Mouse (Mus musculus) macrophage (primary cell): ENCODE data around the gene Mpst. TPM values are rescaled to one million over a fixed set of nuclear protein-coding genes. Genes with fewer than 3 reads are reported as not detected.

Source experiments
- H3K27ac ChIP-seq: fragments of 350-480 bp; formaldehyde crosslinking; 2 replicates; pipeline ENCODE4 v1.9.0; 2021
- H3K36me3 ChIP-seq: fragments of 350-480 bp; formaldehyde crosslinking; 2 replicates; pipeline ENCODE4 v1.9.0; 2021; ENCODE audit errors: inconsistent target
- H3K4me3 ChIP-seq: fragments of 350-480 bp; formaldehyde crosslinking; 2 replicates; pipeline ENCODE4 v1.9.0; 2021; ENCODE audit errors: inconsistent target
- H3K79me2 ChIP-seq: fragments of 350-480 bp; formaldehyde crosslinking; 2 replicates; pipeline ENCODE4 v1.9.0; 2021; ENCODE audit errors: inconsistent target
- WGBS: methylation state at CpG from one replicate; pipeline ENCODE4 v1.1.7; 2026; ENCODE audit warnings: inconsistent platforms; ENCODE audit not compliant: missing documents; 5-methylcytosine and 5-hydroxymethylcytosine counted together
- polyA plus RNA-seq: library from polyadenylated mRNA; stranded (reverse); fragments of 250-400 nt; gene quantifications from 3 replicates; pipeline ENCODE4 v1.2.4, GENCODE M21; 2018; ENCODE audit warnings: inconsistent platforms

Gene Mpst
- polyA plus RNA-seq, 1 experiment from 2014 or later, result 16.6 TPM

- Histone ChIP-seq H3K27ac (no peak overlapping the region), H3K79me2 (no peaks in the 10 kb centered on the region), H3K36me3 (no peaks in the 10 kb centered on the region), H3K4me3 (no peak overlapping the region)
- 97% methylated on average over 7 of the region's 8 CpGs for whole genome bisulfite sequencing
Measured at GRCm38 (mm10) chr15:78414157-78414556, 7.9 kb downstream of the Mpst start.

- no peaks in the 10 kb centered on the region for H3K36me3 ChIP-seq
- WGBS, result 94% methylated on average over 4 of the region's 4 CpGs
Measured at GRCm38 (mm10) chr15:78416937-78417336, 10.7 kb downstream of the Mpst start.

GRCm38 (mm10) chr15:78420395-78420794 is 14.2 kb downstream of the Mpst start:
- H3K36me3 ChIP-seq, result no peaks in the 10 kb centered on the region
- H3K27ac ChIP-seq, result no peak overlapping the region
- H3K79me2 ChIP-seq, result no peaks in the 10 kb centered on the region
- WGBS, result 76% methylated on average over 13 of the region's 13 CpGs
- no peak overlapping the region for H3K4me3 ChIP-seq

More at GRCm38 (mm10) chr15:78416937-78417336, 10.7 kb downstream of the Mpst start:
- Histone ChIP-seq H3K4me3 (no peak overlapping the region), H3K27ac (no peak overlapping the region), H3K79me2 (no peaks in the 10 kb centered on the region)

DNA sequence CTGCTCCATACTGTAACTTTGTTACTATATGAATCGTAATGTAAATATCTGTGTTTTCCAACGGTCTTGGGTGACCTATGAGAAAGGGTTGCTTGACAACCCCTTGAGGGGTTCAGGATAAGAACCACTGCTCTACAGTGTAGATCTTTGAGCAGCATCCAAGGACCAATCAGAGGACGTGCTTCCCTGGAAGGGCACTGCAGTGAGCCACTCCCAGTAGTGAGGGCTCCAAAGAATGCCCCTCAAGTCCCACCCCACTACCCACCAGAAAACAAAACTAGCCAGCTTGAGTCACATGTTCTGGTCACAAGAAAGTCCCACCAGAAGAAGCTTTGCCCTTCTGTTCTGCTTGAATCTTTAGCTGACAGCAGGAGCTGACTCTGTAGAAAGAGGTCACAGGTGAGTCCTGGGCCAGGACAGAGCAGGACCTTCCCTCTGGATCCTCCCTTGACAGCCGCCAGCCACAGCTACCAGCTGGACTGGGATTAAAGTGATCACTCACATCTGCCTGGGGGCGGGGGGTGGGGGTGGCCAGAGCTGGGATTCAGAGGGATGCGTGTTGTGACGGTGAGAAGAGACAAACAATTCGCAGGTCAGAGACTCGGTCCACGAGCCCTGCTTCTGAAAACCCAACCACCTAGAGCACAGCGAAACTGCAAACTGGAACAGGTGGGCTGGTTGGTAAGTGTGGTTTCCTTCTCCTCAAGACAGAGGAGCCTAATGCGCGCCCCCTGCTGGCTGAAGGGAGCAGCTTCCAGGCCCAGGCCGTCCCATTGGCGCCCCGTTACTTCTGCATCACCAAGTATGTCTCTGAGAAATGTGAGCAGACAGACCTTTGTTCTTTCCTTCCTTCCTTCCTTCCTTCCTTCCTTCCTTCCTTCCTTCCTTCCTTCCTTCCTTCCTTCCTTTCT is 16.1 kb downstream of the Mpst start:
- WGBS, result 23% methylated on average over 15 of the region's 16 CpGs
- Histone ChIP-seq H3K4me3 (no peak overlapping the region), H3K79me2 (no peaks in the 10 kb centered on the region), H3K36me3 (no peaks in the 10 kb centered on the region), H3K27ac (no peak overlapping the region)

- Histone ChIP-seq H3K36me3 (no peaks in the 10 kb centered on the region), H3K4me3 (no peak overlapping the region), H3K27ac (no peak overlapping the region), H3K79me2 (no peaks in the 10 kb centered on the region)
- WGBS, result 43% methylated on average over 11 of the region's 11 CpGs
Measured at GRCm38 (mm10) chr15:78424507-78424906, 18.3 kb downstream of the Mpst start.

DNA sequence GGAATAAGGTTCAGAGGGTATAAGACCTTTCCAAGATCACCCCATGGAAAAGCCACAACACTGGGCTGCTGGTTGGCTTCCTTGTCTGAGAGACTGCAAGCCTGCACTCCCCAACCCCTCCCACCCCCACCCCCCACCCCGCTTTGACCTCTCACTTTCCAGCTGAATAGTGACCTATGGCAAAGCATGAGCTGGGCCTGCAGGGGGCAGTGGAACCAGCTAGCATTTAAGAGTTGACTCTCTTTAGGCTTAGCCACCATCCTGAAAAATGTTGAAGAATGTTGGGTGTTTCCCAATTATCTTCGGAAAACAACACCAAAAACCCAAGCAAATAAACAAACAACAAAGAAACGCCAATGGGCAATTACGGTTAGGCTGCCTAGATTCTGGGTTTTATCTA is 19.0 kb downstream of the Mpst start:
- Histone ChIP-seq H3K79me2 (no peaks in the 10 kb centered on the region), H3K36me3 (no peaks in the 10 kb centered on the region), H3K27ac (no peak overlapping the region), H3K4me3 (no peak overlapping the region)
- WGBS, result 89% methylated on average over 3 of the region's 4 CpGs

DNA sequence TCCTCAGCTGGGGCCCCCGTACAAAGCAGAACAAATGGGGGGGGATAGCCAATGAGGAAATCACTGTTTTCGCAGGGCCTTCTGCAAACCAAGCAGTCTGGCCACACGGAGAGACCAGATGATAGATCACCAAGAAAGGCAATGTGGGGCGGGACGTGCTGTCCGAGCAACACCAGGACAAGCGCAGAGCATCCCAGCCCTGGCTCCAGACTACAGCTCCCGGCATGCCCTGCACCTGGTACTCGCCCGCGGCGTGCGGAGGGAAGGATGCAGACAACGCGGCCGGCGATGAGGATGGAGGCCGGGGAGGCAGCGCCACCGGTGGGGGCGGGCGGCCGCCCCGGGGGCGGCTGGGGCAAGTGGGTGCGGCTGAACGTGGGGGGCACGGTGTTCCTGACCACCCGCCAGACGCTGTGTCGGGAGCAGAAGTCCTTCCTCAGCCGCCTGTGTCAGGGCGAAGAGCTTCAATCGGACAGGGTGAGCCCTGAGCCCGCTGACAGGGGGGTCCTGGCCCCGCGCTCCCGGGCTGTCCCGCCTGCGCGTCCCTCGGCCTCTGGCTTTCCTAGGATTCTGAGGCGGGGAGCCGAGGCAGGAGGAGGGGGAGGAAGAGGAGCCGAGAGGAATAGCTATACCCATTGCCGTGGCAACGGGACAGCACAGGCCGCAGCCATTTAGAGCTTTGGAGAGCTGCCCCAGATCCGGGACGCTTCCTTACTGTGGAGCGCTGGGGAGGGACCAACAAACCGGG is 22.3 kb downstream of the Mpst start, which contains the start of gene Kctd17:
Gene Kctd17, plus strand, starts transcription at position 174 of the 748 bp plus-strand sequence.
- H3K4me3 ChIP-seq, result peak within 1 kb of the TSS; percentile 23; the same call in 1 of the 2 replicates
- H3K79me2 ChIP-seq, result no peaks in the 10 kb centered on the region
- no peak within 1 kb of the TSS for H3K27ac ChIP-seq
- no peaks in the 10 kb centered on the region for H3K36me3 ChIP-seq
- WGBS, result 6% methylated on average over 47 of the region's 52 CpGs

GRCm38 (mm10) chr15:78429139-78429459 is 22.9 kb downstream of the Mpst start:
- Histone ChIP-seq H3K27ac (no peak overlapping the region), H3K79me2 (no peaks in the 10 kb centered on the region), H3K36me3 (no peaks in the 10 kb centered on the region), H3K4me3 (peak overlapping the region; percentile 23; the same call in 1 of the 2 replicates)
- WGBS, result 44% methylated on average over 3 of the region's 3 CpGs

GRCm38 (mm10) chr15:78429871-78430622 is 23.8 kb downstream of the Mpst start:
- WGBS, result 78% methylated on average over 13 of the region's 13 CpGs
- no peak overlapping the region for H3K4me3 ChIP-seq
- H3K27ac ChIP-seq, result no peak overlapping the region
- no peaks in the 10 kb centered on the region for H3K79me2 ChIP-seq
- H3K36me3 ChIP-seq, result no peaks in the 10 kb centered on the region

GRCm38 (mm10) chr15:78430874-78431273 is 24.7 kb downstream of the Mpst start:
- H3K79me2 ChIP-seq, result no peaks in the 10 kb centered on the region
- no peak overlapping the region for H3K27ac ChIP-seq
- WGBS, result 96% methylated on average over 10 of the region's 10 CpGs

GRCm38 (mm10) chr15:78431541-78432121 is 25.4 kb downstream of the Mpst start:
- Histone ChIP-seq H3K27ac (no peak overlapping the region), H3K79me2 (no peaks in the 10 kb centered on the region), H3K4me3 (no peak overlapping the region), H3K36me3 (no peaks in the 10 kb centered on the region)
- WGBS, result 94% methylated on average over 7 of the region's 7 CpGs

More at GRCm38 (mm10) chr15:78430874-78431273, 24.7 kb downstream of the Mpst start:
- no peaks in the 10 kb centered on the region for H3K36me3 ChIP-seq
- no peak overlapping the region for H3K4me3 ChIP-seq

- 46% methylated on average over 6 of the region's 6 CpGs for WGBS
- Histone ChIP-seq H3K79me2 (no peaks in the 10 kb centered on the region), H3K4me3 (no peak overlapping the region), H3K36me3 (no peaks in the 10 kb centered on the region), H3K27ac (no peak overlapping the region)
Measured at GRCm38 (mm10) chr15:78434896-78435520, 28.8 kb downstream of the Mpst start.

GRCm38 (mm10) chr15:78435681-78436080 is 29.5 kb downstream of the Mpst start:
- no peaks in the 10 kb centered on the region for H3K79me2 ChIP-seq
- H3K27ac ChIP-seq, result no peak overlapping the region
- H3K36me3 ChIP-seq, result no peaks in the 10 kb centered on the region
- 97% methylated on average over 9 of the region's 11 CpGs for WGBS
- H3K4me3 ChIP-seq, result no peak overlapping the region
